Mouse (Mus musculus) forebrain, embryonic 15.5 days (tissue): ENCODE results near the gene Rabggta. TPM values are rescaled to one million over a fixed set of nuclear protein-coding genes. Genes with fewer than 3 reads are reported as not detected.
A peak's percentile ranks its signal among the peaks of the same experiment; 100 is the strongest.
"Not testable (repeated sequence)": the region's sequence is repeated elsewhere in the genome, so short reads cannot be mapped to it uniquely, and the experiment has no call there.

Experiments used
- ATAC-seq: fragments of 200-750 bp; cut with Nextera tagmentation; replicated peaks from 2 replicates; pipeline ENCODE4 v1.8.0; 2017; ENCODE audit warnings: mild to moderate bottlenecking, moderate TSS enrichment, moderate library complexity
- H3K27ac ChIP-seq: fragments of 300-500 bp; sonication (generic); replicated peaks from 2 replicates; pipeline ENCODE4 v1.5.1; 2015; ENCODE audit warnings: mild to moderate bottlenecking, inconsistent platforms
- H3K27me3 ChIP-seq: fragments of 300-500 bp; sonication (generic); 2 replicates; pipeline ENCODE4 v1.6.1; 2015; ENCODE audit warnings: inconsistent platforms
- H3K36me3 ChIP-seq: fragments of 300-500 bp; sonication (generic); 2 replicates; pipeline ENCODE4 v1.6.1; 2015; ENCODE audit warnings: mild to moderate bottlenecking, inconsistent platforms
- H3K4me1 ChIP-seq: fragments of 300-500 bp; sonication (generic); 2 replicates; pipeline ENCODE4 v1.6.1; 2015; ENCODE audit warnings: inconsistent platforms
- H3K4me2 ChIP-seq: fragments of 300-500 bp; sonication (generic); replicated peaks from 2 replicates; pipeline ENCODE4 v1.6.1; 2015; ENCODE audit warnings: mild to moderate bottlenecking, inconsistent platforms
- H3K4me3 ChIP-seq: fragments of 300-500 bp; sonication (generic); 2 replicates; pipeline ENCODE4 v1.5.1; 2015; ENCODE audit warnings: mild to moderate bottlenecking, inconsistent platforms
- H3K9ac ChIP-seq: fragments of 300-500 bp; sonication (generic); replicated peaks from 2 replicates; pipeline ENCODE4 v1.6.1; 2015; ENCODE audit warnings: mild to moderate bottlenecking, inconsistent platforms
- H3K9me3 ChIP-seq: fragments of 300-500 bp; sonication (generic); 2 replicates; pipeline ENCODE4 v1.6.1; 2016; ENCODE audit warnings: inconsistent platforms
- WGBS: fragments of 180-500 bp; shearing (Covaris S2); methylation state at CpG from one replicate; pipeline ENCODE4 v1.1.7; 2015; ENCODE audit warnings: mixed read lengths; 5-methylcytosine and 5-hydroxymethylcytosine counted together
- polyA plus RNA-seq: library from polyadenylated mRNA; unstranded; fragments of >200 nt; fragmentation: Nextera tagmentation; extraction: Ambion mirVana; gene quantifications from 2 replicates; pipeline ENCODE4 v1.2.1, GENCODE M21; 2015

Rabggta gene
- polyA plus RNA-seq, result 49.9 and 51.4 TPM in 2 replicates

GRCm38 (mm10) chr14:55721700-55722437, at the start of gene Rabggta:
Gene Rabggta (minus strand): TSS chr14:55722263.
- Histone ChIP-seq H3K27me3 (no peaks in the 10 kb centered on the region), H3K4me3 (peak within 1 kb of the TSS; percentile 93), H3K27ac (peak within 1 kb of the TSS; percentile 92), H3K36me3 (peaks cover 13% of the 10 kb centered on the region; the same call in 1 of the 2 replicates), H3K4me1 (peaks cover 13% of the 10 kb centered on the region), H3K9ac (peak within 1 kb of the TSS; percentile 81), H3K9me3 (no peaks in the 10 kb centered on the region), H3K4me2 (peak within 1 kb of the TSS; percentile 53)
- WGBS, result under 1% methylated on average over 50 of the region's 50 CpGs
- peak; percentile 96 for ATAC-seq

GRCm38 (mm10) chr14:55769087-55769703, 47.1 kb upstream of the Rabggta start:
- H3K9ac ChIP-seq, result no peak overlapping the region
- H3K4me1 ChIP-seq, result no peaks in the 10 kb centered on the region; the same call in none of the 2 replicates
- H3K9me3 ChIP-seq, result no peaks in the 10 kb centered on the region
- H3K27me3 ChIP-seq, result peaks cover 24% of the 10 kb centered on the region
- no peaks in the 10 kb centered on the region for H3K36me3 ChIP-seq
- H3K27ac ChIP-seq, result no peak overlapping the region
- no peak for ATAC-seq
- H3K4me2 ChIP-seq, result no peak overlapping the region
- 73% methylated on average over 16 of the region's 16 CpGs for WGBS
- no peak overlapping the region for H3K4me3 ChIP-seq

GRCm38 (mm10) chr14:55768555-55768954, 46.5 kb upstream of the Rabggta start:
- H3K4me2 ChIP-seq, result no peak overlapping the region
- no peaks in the 10 kb centered on the region; the same call in none of the 2 replicates for H3K4me1 ChIP-seq
- H3K27me3 ChIP-seq, result peaks cover 30% of the 10 kb centered on the region
- 88% methylated on average over 6 of the region's 6 CpGs for WGBS
- H3K27ac ChIP-seq, result no peak overlapping the region
- H3K36me3 ChIP-seq, result no peaks in the 10 kb centered on the region
- ATAC-seq, result no peak
- no peak overlapping the region for H3K9ac ChIP-seq
- H3K9me3 ChIP-seq, result no peaks in the 10 kb centered on the region
- no peak overlapping the region for H3K4me3 ChIP-seq

GRCm38 (mm10) chr14:55767519-55768414, 45.7 kb upstream of the Rabggta start:
- peak overlapping the region; percentile 56 for H3K9ac ChIP-seq
- no peaks in the 10 kb centered on the region for H3K9me3 ChIP-seq
- H3K4me3 ChIP-seq, result peak overlapping the region; percentile 46
- H3K27ac ChIP-seq, result no peak overlapping the region
- H3K27me3 ChIP-seq, result peaks cover 38% of the 10 kb centered on the region
- peak; percentile 53 for ATAC-seq
- H3K4me2 ChIP-seq, result peak overlapping the region; percentile 82
- no peaks in the 10 kb centered on the region for H3K36me3 ChIP-seq
- 11% methylated on average over 52 of the region's 52 CpGs for WGBS
- H3K4me1 ChIP-seq, result peaks cover 2% of the 10 kb centered on the region

- H3K9ac ChIP-seq, result no peak within 1 kb of the TSS
- H3K4me3 ChIP-seq, result no peak within 1 kb of the TSS
- H3K4me1 ChIP-seq, result peaks cover 14% of the 10 kb centered on the region
- H3K27ac ChIP-seq, result no peak within 1 kb of the TSS
- no peaks in the 10 kb centered on the region for H3K9me3 ChIP-seq
- no peak for ATAC-seq
- H3K36me3 ChIP-seq, result no peaks in the 10 kb centered on the region
- H3K27me3 ChIP-seq, result peaks cover 52% of the 10 kb centered on the region
- H3K4me2 ChIP-seq, result no peak within 1 kb of the TSS
- 67% methylated on average over 4 of the region's 4 CpGs for WGBS
Measured at GRCm38 (mm10) chr14:55765696-55766095, 43.6 kb upstream of the Rabggta start, which contains the start of gene Ltb4r1. Gene Ltb4r1 (plus strand): TSS chr14:55765962.

GRCm38 (mm10) chr14:55763166-55763565, 41.1 kb upstream of the Rabggta start:
- Histone ChIP-seq H3K27me3 (peaks cover 52% of the 10 kb centered on the region), H3K4me1 (peaks cover 14% of the 10 kb centered on the region), H3K27ac (no peak overlapping the region), H3K9ac (no peak overlapping the region), H3K9me3 (no peaks in the 10 kb centered on the region), H3K4me2 (no peak overlapping the region), H3K4me3 (no peak overlapping the region), H3K36me3 (no peaks in the 10 kb centered on the region)
- WGBS, result 63% methylated on average over 7 of the region's 7 CpGs
- no peak for ATAC-seq

GRCm38 (mm10) chr14:55762001-55762821, 40.1 kb upstream of the Rabggta start:
- under 1% methylated on average over 77 of the region's 77 CpGs for WGBS
- no peaks in the 10 kb centered on the region for H3K9me3 ChIP-seq
- ATAC-seq, result peak; percentile 80
- peak overlapping the region; percentile 51 for H3K27ac ChIP-seq
- no peaks in the 10 kb centered on the region for H3K36me3 ChIP-seq
- peak overlapping the region; percentile 59 for H3K4me3 ChIP-seq
- peak overlapping the region; percentile 66 for H3K9ac ChIP-seq
- peaks cover 14% of the 10 kb centered on the region for H3K4me1 ChIP-seq
- peak overlapping the region; percentile 93 for H3K4me2 ChIP-seq
- H3K27me3 ChIP-seq, result peaks cover 48% of the 10 kb centered on the region

GRCm38 (mm10) chr14:55761163-55761562, 39.1 kb upstream of the Rabggta start, which contains the start of gene Ltb4r2:
Gene Ltb4r2 (plus strand): TSS chr14:55761428.
- Histone ChIP-seq H3K9me3 (no peaks in the 10 kb centered on the region), H3K27ac (peak within 1 kb of the TSS; percentile 51), H3K27me3 (peaks cover 41% of the 10 kb centered on the region), H3K9ac (peak within 1 kb of the TSS; percentile 66), H3K4me3 (peak within 1 kb of the TSS; percentile 59), H3K36me3 (peaks cover 1% of the 10 kb centered on the region; the same call in 1 of the 2 replicates), H3K4me2 (peak within 1 kb of the TSS; percentile 93), H3K4me1 (peaks cover 14% of the 10 kb centered on the region)
- no peak for ATAC-seq
- 76% methylated on average over 6 of the region's 6 CpGs for WGBS

GRCm38 (mm10) chr14:55760156-55760555, 38.1 kb upstream of the Rabggta start:
- Histone ChIP-seq H3K27me3 (peaks cover 36% of the 10 kb centered on the region), H3K4me2 (peak overlapping the region; percentile 19), H3K36me3 (peaks cover 11% of the 10 kb centered on the region), H3K4me1 (peaks cover 14% of the 10 kb centered on the region)
- not testable (repeated sequence) for H3K9ac ChIP-seq, H3K4me3 ChIP-seq, H3K9me3 ChIP-seq, H3K27ac ChIP-seq, ATAC-seq
- 1% methylated on average over 6 of the region's 6 CpGs for WGBS

- Histone ChIP-seq H3K9me3 (no peaks in the 10 kb centered on the region), H3K36me3 (peaks cover 29% of the 10 kb centered on the region), H3K4me3 (no peak within 1 kb of the TSS), H3K4me1 (peaks cover 14% of the 10 kb centered on the region), H3K9ac (no peak within 1 kb of the TSS), H3K27me3 (peaks cover 20% of the 10 kb centered on the region), H3K4me2 (peak within 1 kb of the TSS; percentile 8; the same call in 1 of the 2 replicates), H3K27ac (no peak within 1 kb of the TSS)
- no peak for ATAC-seq
- 20% methylated on average over 8 of the region's 8 CpGs for WGBS
Measured at GRCm38 (mm10) chr14:55758363-55758784, 36.3 kb upstream of the Rabggta start, which contains the start of gene Cideb. Gene Cideb (minus strand): TSS chr14:55758458.

GRCm38 (mm10) chr14:55757566-55757965, 35.5 kb upstream of the Rabggta start:
- Histone ChIP-seq H3K9me3 (no peaks in the 10 kb centered on the region), H3K27me3 (peaks cover 13% of the 10 kb centered on the region), H3K36me3 (peaks cover 37% of the 10 kb centered on the region), H3K4me2 (no peak overlapping the region), H3K4me1 (peaks cover 10% of the 10 kb centered on the region), H3K27ac (no peak overlapping the region), H3K4me3 (no peak overlapping the region), H3K9ac (no peak overlapping the region)
- WGBS, result 88% methylated on average over 6 of the region's 6 CpGs
- ATAC-seq, result no peak
